Mouse (Mus musculus): ENCODE data around the gene Omt2a. TPM values are rescaled to one million over a fixed set of nuclear protein-coding genes. Genes with fewer than 3 reads are reported as not detected.
A peak's percentile ranks its signal among the peaks of the same experiment; 100 is the strongest.
"Not testable (repeated sequence)": the region's sequence is repeated elsewhere in the genome, so short reads cannot be mapped to it uniquely, and the experiment has no call there.

The Omt2a gene
- polyA plus RNA-seq (2016; fragmentation: Nextera tagmentation; extraction: Ambion mirVana) = not detected in 2 replicates

DNA sequence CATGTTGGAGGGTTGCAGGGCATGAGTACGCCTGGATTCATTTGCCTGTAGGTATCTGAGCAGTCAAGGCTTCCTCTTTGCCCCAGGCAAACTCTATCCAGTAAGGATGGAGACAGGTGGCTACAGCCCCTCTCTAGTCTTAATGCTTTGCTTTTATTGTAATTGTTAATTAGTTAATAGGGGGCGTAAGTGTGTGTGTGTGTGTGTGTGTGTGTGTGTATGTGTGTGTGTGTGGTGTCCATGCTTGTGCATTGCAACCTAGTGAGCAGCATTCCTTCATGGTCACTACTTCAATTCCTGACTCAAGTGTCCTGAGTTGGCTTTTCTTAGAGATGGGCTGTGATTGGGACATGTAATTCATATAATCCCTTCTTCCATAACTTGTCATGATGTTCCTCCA, at the start of gene Omt2a:
Gene Omt2a (minus strand): TSS at position 101 of the 400 bp plus-strand sequence.
- 81% methylated on average over 2 of the region's 2 CpGs for WGBS
- no peak for ATAC-seq (ENCODE audit: low FRiP score, low read depth)

DNA sequence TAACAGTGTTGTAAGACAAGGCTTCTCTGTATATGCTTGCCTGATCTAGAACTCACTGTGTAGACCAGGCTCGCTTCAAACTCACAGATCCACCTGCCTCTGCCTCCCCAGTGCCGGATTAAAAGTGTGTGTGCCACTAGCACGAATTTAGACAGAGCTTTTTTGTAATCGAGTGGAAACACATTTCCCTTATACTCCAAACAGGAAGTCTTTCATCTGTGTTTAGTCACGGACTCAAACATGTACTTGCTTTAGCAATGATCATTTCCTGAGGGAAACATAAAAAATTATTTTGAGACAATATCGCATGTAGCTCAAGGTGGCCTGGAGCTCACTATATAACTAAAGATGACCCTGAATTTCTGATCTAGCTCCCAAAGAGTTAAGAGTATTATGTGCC, 48.8 kb upstream of the Omt2a start:
- no peaks in the 10 kb centered on the region for H3K4me1 ChIP-seq
- no peak overlapping the region for H3K4me2 ChIP-seq (replicated peaks)
- H3K36me3 ChIP-seq = no peaks in the 10 kb centered on the region
- no peak overlapping the region for H3K4me3 ChIP-seq
- H3K27ac ChIP-seq = no peak overlapping the region
- H3K27me3 ChIP-seq (replicated peaks) = no peaks in the 10 kb centered on the region
- 78% methylated on average over 6 of the region's 6 CpGs for WGBS
- no peak overlapping the region for H3K9ac ChIP-seq
- no peak for ATAC-seq (ENCODE audit: low FRiP score, low read depth)
- no peaks in the 10 kb centered on the region for H3K9me3 ChIP-seq

More for the DNA sequence above, at the start of gene Omt2a:
- Histone ChIP-seq H3K27ac (no peak within 1 kb of the TSS), H3K36me3 (no peaks in the 10 kb centered on the region), H3K4me3 (no peak within 1 kb of the TSS), H3K9me3 (no peaks in the 10 kb centered on the region), H3K9ac (no peak within 1 kb of the TSS), H3K4me2 (replicated peaks) (no peak within 1 kb of the TSS), H3K27me3 (replicated peaks) (no peaks in the 10 kb centered on the region), H3K4me1 (no peaks in the 10 kb centered on the region)

DNA sequence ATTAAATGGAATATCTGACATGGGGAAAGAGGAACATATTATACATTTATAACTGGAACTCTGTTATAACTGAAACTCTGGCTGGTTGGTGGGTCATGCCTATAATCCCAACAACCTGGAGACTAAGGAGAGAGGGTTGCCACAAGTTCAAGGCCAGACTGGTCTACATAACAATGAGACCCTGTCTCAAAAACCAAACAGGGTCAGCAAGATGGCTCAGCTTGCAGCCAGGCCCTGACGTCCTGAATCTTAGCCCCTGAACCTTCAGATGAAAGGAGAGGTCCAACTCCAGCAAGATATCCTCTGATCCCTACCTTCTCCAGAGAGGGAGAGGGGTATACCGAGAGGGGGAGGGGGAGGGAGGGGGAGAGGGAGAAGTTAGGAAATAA, 45.9 kb upstream of the Omt2a start:
- 38% methylated on average over 2 of the region's 2 CpGs for WGBS
- H3K36me3 ChIP-seq = no peaks in the 10 kb centered on the region
- H3K9ac ChIP-seq = no peak overlapping the region
- no peak overlapping the region for H3K4me2 ChIP-seq (replicated peaks)
- no peaks in the 10 kb centered on the region for H3K9me3 ChIP-seq
- ATAC-seq (ENCODE audit: low FRiP score, low read depth) = no peak
- no peaks in the 10 kb centered on the region for H3K27me3 ChIP-seq (replicated peaks)
- H3K27ac ChIP-seq = no peak overlapping the region
- H3K4me3 ChIP-seq = no peak overlapping the region
- no peaks in the 10 kb centered on the region for H3K4me1 ChIP-seq

DNA sequence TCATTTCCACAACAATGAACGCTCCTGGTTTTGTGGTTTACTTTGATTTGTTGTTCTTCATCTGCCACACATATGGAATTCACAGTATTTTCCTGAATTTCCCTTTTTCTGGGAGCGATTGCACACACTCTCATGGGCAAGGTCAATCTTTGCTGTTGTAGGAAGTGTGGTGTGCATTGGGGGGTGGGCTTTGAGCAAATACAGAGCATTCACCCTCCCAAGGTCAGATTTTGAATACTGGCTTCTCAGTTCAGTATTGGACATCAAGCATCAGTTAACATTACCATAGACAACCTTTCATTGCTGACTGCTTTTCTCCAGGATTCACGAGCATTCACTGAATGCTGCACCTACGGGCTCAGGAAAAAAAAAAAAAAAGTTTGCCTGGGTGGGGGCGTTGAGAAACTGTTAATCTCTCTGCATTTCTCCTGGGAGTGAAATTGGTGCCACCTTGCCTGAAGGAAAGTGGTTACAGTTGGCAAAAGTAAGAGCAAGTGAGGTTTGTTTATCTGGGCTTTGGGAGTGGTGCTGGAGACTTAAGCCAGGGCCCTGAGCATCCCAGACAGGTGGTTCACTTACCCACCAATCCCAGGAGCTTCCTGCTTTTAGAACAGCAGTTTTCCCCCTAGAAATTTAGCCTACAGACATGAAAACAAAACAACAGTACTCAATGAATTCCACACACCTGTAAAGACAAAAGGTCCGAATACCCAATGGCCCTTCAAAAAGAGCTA, 45.3 kb upstream of the Omt2a start:
- H3K9me3 ChIP-seq = no peaks in the 10 kb centered on the region
- no peak overlapping the region for H3K4me2 ChIP-seq (replicated peaks)
- H3K4me3 ChIP-seq = no peak overlapping the region
- H3K4me1 ChIP-seq = no peaks in the 10 kb centered on the region
- no peak overlapping the region for H3K9ac ChIP-seq
- ATAC-seq (ENCODE audit: low FRiP score, low read depth) = no peak
- H3K27ac ChIP-seq = no peak overlapping the region
- 86% methylated on average over 6 of the region's 6 CpGs for WGBS
- no peaks in the 10 kb centered on the region for H3K36me3 ChIP-seq
- H3K27me3 ChIP-seq (replicated peaks) = no peaks in the 10 kb centered on the region

DNA sequence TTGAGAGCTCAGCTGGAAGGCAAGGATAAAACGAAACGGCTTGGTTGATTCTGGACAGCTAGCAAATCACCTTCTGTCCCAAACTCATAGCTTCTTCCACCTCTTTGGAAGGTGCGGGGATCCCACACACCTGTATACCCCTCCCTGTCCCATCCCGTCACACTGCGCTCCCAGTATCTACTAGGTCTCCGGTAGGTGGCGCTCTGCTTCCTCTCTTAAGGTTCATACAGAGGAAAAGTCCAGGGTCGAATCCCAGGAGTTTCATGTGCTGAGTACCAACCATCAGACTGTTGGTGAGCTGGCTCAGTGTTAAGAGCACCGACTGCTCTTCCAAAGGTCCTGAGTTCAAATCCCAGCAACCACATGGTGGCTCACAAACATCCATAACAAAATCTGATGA, 43.5 kb upstream of the Omt2a start:
- H3K4me1 ChIP-seq = no peaks in the 10 kb centered on the region
- no peak overlapping the region for H3K9ac ChIP-seq
- H3K4me2 ChIP-seq (replicated peaks) = no peak overlapping the region
- no peaks in the 10 kb centered on the region for H3K36me3 ChIP-seq
- ATAC-seq (ENCODE audit: low FRiP score, low read depth) = peak; percentile 65; the same call in 1 of the 2 replicates
- no peak overlapping the region for H3K27ac ChIP-seq
- H3K4me3 ChIP-seq = no peak overlapping the region
- H3K27me3 ChIP-seq (replicated peaks) = no peaks in the 10 kb centered on the region
- 17% methylated on average over 9 of the region's 9 CpGs for WGBS
- H3K9me3 ChIP-seq = no peaks in the 10 kb centered on the region

GRCm38 (mm10) chr9:78355611-78356010, 41.0 kb upstream of the Omt2a start, which contains the start of gene Gsta2:
Gene Gsta2, minus strand, starts transcription at chr9:78355788.
- no peak within 1 kb of the TSS for H3K9ac ChIP-seq
- ATAC-seq (ENCODE audit: low FRiP score, low read depth) = no peak
- H3K9me3 ChIP-seq = no peaks in the 10 kb centered on the region
- H3K4me3 ChIP-seq = no peak within 1 kb of the TSS
- no peaks in the 10 kb centered on the region for H3K4me1 ChIP-seq
- no peak within 1 kb of the TSS for H3K27ac ChIP-seq
- WGBS = 87% methylated on average over 8 of the region's 8 CpGs
- H3K36me3 ChIP-seq = no peaks in the 10 kb centered on the region
- no peak within 1 kb of the TSS for H3K4me2 ChIP-seq (replicated peaks)
- H3K27me3 ChIP-seq (replicated peaks) = no peaks in the 10 kb centered on the region

- Histone ChIP-seq H3K27me3 (replicated peaks) (no peaks in the 10 kb centered on the region), H3K4me1 (no peaks in the 10 kb centered on the region), H3K27ac (no peak overlapping the region), H3K9me3 (no peaks in the 10 kb centered on the region), H3K4me2 (replicated peaks) (no peak overlapping the region), H3K9ac (no peak overlapping the region), H3K4me3 (no peak overlapping the region), H3K36me3 (no peaks in the 10 kb centered on the region)
- no peak for ATAC-seq (ENCODE audit: low FRiP score, low read depth)
- WGBS = 79% methylated on average over 11 of the region's 11 CpGs
These were observed 40.3 kb upstream of the Omt2a start for GRCm38 (mm10) chr9:78354665-78355578.

DNA sequence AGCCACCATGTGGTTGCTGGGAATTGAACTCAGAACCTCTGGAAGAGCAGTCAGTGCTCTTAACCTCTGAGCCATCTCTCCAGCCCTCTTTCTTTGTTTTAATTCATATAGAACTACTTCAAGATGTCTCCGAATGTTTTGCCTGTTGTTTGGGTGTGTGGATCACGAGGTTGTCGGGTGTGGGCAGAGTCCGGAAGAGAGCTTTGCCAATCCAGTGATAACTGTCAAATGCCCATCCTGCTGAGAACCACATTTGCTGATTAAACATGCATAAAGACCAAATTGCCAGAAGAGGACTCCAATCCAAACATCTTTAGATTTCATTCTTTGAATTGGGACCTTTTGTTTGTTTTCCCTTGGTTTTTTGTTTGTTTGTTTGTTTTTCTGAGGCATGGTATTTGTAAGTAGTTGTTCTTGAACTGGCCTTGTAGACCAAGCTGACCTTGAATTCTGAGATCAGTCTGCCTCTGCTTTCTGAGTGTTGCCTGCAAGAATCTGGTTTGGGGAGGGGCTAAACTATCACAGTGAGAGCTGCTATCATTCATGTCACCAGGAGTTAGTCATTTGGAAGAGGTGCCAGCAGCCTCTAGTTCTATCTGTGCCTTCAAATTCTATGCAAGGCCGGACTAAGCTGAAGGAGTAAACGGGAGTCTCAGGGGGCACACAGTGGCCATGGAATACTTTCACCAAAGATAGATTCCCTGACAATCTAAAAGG, 37.1 kb upstream of the Omt2a start:
- H3K9ac ChIP-seq = no peak overlapping the region
- H3K4me2 ChIP-seq (replicated peaks) = no peak overlapping the region
- ATAC-seq (ENCODE audit: low FRiP score, low read depth) = no peak
- H3K27ac ChIP-seq = no peak overlapping the region
- no peaks in the 10 kb centered on the region for H3K4me1 ChIP-seq
- no peaks in the 10 kb centered on the region for H3K36me3 ChIP-seq
- no peaks in the 10 kb centered on the region for H3K9me3 ChIP-seq
- 88% methylated on average over 6 of the region's 6 CpGs for WGBS
- H3K4me3 ChIP-seq = no peak overlapping the region
- no peaks in the 10 kb centered on the region for H3K27me3 ChIP-seq (replicated peaks)

DNA sequence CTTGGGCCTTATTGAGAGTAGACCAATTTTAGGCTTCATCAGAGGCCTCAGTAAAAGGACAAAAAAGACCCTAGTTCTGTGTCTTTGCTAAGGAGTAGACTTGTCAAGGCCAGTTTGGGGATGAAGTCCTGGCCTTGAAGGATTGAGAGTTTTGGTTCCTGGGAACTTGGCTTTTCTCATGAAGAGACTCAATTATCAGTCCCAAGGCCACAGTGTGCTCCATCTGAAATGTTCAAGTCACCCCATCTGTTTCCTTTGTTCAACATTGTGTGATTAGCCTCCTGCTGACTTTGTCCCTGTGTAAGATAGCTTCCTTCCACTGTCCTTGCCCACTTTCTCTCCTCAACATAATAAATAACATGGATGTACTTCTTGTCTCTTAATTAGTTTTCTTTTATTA, 35.4 kb upstream of the Omt2a start:
- not testable (repeated sequence) for H3K27me3 ChIP-seq (replicated peaks); H3K4me3 ChIP-seq; H3K27ac ChIP-seq; H3K4me2 ChIP-seq (replicated peaks); H3K36me3 ChIP-seq; H3K9me3 ChIP-seq; H3K9ac ChIP-seq; H3K4me1 ChIP-seq; ATAC-seq (ENCODE audit: low FRiP score, low read depth)

DNA sequence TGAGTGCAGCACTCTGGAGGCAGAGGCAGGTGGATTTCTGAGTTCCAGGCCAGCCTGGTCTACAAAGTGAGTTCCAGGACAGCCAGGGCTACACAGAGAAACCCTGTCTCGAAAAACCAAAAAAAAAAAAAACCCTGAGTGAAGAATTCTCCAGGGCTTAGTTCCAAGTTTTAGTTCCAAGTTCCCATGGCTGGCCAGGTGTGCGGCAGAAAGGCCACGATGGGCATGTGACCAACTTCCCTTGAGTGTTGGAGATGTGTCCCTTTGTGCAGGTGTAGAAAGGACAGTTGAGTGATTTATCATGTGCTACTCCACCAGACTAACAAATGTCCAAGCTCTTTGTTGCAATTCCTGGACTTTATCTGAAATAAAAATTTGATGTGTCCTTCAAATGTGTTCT, 34.5 kb upstream of the Omt2a start:
- not testable (repeated sequence) for H3K36me3 ChIP-seq; H3K4me3 ChIP-seq; H3K27ac ChIP-seq; H3K9me3 ChIP-seq; H3K9ac ChIP-seq; ATAC-seq (ENCODE audit: low FRiP score, low read depth); H3K27me3 ChIP-seq (replicated peaks); H3K4me2 ChIP-seq (replicated peaks); H3K4me1 ChIP-seq
- 89% methylated on average over 3 of the region's 3 CpGs for WGBS

DNA sequence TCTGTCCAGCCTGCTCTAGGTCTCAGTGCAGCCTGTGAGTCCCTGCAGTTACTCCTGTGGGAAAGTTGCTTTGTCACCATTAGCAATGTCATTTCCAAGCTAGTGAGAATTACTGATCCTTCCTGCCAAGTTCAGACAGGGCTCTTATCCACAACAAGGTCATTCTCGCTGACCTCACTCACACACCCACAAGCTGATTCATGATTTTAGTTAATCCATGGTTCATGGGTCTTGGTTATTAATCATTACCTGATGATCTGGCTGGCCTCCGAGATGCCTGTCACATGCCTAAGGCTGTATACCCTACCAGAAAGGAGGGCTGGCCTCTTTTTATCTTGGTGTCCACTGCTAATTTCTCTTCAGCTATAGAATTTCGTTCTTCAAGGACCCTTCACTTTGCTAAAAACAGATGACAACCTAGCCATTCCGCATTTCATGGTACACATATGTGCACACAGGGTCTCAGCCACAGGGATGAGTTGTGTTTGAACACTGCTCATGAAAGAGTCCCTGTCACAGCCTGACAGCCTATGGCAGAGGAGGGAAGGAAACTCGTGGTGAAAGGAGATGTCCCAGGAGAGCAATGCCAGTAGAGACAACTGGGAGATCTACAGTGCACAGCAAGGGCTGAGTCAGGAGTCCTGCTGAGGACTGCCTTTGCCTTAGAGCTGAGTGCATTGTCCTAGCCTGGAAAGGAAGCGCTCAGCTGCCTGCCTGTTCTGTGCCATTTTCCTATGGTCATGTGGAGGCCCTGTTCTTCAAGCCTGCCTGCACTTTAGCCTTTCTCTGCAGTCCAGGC, 33.8 kb upstream of the Omt2a start:
- ATAC-seq (ENCODE audit: low FRiP score, low read depth); H3K27ac ChIP-seq; H3K9me3 ChIP-seq; H3K4me2 ChIP-seq (replicated peaks); H3K4me3 ChIP-seq; H3K27me3 ChIP-seq (replicated peaks); H3K9ac ChIP-seq; H3K36me3 ChIP-seq; H3K4me1 ChIP-seq: not testable (repeated sequence)
- WGBS = 77% methylated on average over 6 of the region's 6 CpGs

Measured in neural tube, embryonic 12.5 days (tissue).